Mouse (Mus musculus) lung, postnatal 25 days (tissue): ENCODE results near the gene Cmip.
"Not testable (repeated sequence)": the region's sequence is repeated elsewhere in the genome, so short reads cannot be mapped to it uniquely, and the experiment has no call there.

Experiments
- DNase-seq: peaks from one replicate; pipeline ENCODE4 v3.0.0; 2022; ENCODE audit warnings: low spot score

The Cmip gene

DNA sequence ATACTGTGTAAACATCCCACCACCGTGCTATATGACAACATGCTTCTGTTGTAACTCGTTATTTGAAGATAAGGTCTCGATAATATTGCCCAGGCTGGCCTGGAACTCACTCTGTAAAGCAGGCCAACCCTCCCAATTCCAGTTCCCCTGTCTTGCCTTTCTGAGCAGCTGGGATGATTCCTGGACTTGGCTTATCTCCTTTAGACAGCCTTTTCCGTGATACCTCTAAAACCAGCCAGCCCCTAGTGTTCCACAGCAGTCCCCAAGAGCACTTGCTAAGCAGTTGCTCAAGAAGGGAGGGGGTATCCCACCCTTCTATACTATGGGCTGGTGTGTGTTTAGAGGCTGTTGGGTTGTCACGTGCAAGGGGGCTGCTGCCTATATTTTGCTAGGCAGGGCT lies 165.0 kb downstream of the Cmip start:
- no peak for DNase-seq

DNA sequence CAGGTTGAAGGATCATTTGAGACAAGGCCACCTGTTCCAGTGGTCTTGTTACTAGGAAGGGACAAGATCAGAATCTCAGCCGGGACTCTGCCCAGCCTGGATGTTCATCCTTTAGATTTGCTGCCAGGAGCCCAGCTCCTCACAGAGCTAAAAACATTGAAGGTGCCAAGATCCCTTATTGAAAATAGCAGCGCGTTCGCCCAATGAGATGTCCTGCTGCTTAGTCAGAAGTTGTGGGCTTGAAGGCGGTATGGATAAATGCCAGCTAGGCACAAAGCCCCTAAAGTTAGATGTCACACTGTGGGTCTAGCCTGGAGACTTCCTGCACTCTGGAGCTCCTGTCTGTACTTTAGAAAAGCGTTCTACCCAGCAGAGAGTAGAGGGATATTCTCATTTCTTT lies 165.5 kb downstream of the Cmip start:
- no peak for DNase-seq

DNA sequence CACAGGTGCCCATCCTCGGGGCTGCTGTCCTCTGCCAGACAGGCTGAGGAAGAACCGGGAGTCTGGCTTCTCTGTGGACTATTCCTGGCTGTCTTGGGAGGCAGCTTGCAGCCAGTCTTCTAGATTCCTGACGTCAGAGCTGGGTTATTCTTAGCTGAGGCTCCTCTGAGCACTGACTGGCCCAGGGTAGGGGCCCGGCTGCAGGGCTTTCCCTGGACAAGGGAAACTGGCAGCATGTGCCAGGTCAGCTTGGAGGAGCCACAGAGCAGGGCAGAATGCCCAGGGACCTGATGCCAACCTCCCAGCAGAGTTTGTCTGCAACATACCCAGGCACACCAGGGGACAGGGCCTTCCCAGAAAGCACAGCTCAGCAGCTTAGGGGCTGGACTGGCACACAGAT lies 166.2 kb downstream of the Cmip start:
- no peak for DNase-seq

DNA sequence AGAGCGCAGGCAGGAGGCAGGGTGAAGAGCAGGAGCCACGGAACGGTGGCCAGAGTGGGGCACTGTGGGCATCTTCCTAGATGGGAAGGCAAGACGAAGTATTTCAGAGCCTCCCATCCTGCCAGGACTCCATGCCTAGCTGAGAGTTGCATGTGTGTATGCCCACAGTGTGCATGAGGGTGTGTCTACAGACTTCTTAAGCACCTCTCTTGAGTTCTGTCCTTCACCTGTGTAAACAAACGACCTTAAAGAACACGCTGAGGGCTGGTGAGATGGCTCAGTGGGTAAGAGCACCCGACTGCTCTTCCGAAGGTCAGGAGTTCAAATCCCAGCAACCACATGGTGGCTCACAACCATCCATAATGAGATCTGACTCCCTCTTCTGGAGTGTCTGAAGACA lies 171.0 kb downstream of the Cmip start:
- not testable (repeated sequence) for DNase-seq

DNA sequence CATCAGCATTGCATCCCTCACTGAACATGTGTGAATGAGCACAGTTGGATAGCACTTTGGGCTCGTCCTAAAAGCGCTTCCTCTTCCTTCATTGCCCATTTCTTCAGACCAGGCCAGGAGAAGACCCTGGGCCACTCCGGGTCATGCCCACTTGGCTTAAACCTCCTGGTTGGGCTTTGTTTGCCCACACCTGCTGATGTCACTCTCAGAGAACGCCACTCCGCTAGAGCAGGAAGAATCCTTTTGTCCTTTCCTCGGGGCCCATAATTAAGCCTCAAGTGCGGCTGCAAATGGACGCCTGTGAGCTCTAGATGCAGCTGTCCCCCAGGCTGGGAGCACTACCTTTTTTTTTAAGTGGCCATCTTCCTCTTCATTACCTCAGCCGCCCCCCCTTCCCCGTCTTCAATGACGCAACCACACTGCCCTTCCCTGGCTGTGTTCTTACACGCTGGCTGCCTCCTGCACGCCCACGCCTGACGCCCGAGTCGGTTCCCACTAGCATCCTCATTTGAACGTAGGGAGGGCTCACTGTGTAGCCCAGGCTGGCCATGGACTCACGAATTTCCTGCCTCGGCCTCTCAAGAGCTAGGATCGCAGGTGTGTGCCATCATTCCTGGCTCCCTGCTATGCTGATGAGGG lies 171.8 kb downstream of the Cmip start:
- DNase-seq = no peak

DNA sequence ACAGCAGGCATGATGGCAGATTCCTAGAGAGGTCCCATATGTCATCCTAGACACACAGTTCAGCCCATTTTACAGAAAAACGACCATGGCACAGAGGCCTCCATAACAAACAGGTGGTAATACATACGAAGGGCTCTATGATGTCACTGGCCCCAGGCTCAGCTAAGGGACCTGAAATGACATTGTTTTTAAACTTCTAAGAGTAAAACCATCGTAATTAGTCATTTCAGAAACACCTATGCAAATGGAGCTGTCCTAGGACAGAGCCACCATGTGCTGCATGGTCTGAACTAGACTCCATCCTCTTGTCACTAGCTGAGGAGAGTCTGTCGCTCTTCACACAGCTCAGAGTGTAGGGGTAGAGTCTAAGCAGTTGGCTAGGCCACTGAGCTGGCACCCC lies 173.8 kb downstream of the Cmip start:
- DNase-seq = no peak

DNA sequence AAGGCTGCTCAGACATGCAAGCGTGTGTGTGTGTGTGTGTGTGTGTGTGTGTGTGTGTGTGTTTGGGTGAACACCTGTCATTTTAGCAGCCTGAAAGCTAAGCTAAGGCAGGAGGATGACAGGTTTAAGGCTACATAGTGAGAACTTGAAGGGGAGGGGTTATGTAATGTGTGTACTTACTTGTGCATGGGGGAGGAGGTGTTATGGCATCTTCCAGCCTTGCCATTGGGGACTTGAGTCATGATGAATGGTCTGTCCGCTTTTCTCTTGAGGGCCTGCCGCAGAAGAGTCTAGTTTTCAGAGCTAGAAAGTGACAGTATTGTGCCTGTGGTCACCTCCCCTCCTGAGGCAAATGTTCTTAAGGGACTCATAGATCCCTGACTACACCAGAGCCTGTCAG lies 174.7 kb downstream of the Cmip start:
- DNase-seq = no peak

DNA sequence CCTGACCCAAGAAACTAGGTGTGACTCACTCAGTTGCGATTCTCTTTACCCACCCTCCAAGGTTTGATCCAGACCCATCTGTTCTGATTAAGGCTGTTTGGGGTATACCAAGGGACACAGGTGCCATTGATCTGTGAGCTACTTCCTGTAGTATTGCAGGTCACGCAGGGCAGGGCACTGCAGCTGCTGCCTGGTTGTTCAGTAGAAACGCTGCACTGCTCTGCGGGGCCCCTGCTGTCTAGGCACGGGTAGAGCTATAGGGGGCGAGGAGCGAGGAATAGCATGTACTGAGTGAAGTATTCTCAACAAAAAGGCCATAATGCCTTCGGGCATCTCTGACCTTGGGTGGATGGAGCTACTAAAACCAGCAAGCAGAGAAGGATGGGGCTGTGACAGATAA lies 175.2 kb downstream of the Cmip start:
- DNase-seq = no peak

DNA sequence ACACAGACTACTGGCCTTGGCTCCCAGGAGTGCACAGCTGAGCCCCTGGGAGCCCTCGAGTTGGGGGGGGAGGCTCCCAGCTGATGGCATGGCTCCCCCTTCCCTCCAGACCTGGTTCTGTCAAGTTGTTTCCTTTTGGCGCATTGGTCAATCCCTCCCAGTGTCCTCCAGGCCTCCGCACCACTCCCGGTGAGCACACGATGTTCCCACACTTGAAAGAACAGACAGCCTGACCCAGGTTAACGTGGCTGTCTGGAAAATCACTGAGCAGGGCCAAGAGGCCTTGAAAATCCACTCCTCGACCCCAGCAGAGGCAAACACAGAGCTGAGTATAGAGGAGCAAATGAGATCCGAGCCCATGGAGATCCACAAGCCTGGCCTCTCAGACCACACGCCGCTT lies 177.1 kb downstream of the Cmip start:
- no peak for DNase-seq

DNA sequence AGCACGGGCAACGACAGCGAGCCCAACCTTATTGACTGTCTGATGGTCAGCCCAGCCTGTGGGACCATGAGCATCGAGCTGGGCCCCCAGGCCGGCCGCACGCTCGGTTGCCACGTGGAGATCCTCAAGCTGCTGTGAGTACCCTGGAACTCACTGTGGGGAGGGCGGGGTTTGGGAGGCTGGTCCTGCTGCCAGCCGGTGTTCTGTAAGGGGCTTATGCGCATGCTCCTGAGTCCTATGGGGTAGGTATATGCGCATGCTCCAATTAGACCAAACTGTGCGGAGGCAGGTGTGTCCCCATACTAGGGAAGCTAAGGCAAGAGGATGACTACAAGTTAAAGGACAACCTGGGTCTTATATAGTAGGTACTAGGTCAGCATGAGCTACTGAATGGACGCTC lies 179.9 kb downstream of the Cmip start:
- DNase-seq = no peak

DNA sequence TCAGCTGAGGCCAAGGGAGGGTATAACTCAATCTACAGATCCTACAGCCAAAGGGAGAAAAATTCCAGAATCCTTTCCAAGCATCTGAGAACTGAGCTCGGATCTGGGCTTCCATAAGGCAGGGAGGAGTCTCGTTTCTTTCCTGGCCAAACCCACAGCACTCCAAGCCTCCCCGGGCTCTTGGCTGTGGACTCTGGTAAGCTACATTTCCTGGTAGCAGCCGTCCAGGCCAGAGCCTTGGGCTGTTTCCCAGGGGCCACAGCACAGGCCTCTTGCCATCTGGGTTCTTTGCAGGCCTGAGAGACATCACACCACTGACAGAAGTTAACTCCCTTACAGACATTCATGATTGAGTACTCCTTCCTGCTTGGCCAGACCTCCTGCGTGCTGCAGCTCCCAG lies 180.8 kb downstream of the Cmip start:
- no peak for DNase-seq

DNA sequence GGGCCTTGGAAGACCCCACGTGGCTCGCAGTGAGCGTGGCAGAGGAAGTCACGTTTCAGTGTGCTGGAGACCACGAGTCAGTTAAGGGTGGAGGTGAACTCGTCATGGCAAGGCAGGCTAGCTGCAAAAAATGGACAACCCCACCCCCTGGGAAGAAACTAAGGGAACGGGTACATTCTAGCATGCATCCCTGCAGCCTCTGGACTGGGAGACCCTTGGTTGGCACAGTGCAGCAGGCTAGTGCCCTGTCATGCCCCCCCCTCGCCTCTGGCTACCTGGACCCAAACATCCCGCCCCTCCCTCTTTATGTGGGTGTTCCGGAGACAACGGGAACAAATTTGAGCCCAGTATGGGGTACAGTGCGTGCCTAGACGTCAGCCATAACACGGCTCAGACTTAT lies 183.5 kb downstream of the Cmip start:
- no peak for DNase-seq

DNA sequence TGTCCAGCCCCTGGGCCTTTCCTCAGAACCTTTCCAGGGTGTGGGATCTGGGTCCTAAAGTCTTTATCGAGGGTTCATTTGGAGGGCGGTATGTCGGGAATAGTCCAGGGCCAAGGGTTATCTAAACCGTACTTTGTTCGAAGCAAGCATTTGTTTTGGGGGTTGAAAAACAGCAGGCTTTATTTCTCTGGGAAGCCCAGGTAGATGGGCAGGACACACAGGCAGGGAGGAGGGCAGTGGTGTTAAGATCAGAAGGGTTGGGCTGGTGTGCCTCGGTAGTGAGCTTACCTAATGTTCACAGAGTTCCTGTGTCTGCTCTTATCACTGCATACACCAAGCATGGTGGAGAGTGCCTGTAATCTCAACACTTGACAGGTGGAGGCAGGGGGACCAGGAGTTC lies 183.9 kb downstream of the Cmip start:
- DNase-seq = no peak

DNA sequence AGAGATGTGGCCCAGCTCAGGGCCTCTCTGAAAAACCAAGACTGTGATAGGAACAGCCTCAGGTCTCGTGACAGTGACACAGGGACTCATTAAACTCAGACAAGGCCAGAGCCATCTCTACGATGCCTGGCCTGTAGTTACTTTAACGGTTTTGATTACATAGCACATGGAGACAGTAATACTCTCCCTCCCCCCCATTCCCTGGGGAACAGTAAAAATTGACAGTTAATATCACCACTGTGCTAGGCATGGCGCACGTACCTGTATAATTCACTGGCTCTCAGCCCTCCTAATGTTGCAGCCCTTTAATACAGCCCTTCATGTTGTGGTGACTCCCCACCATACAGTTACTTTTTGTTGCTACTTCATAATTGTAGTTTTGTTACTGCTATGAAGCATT lies 188.6 kb downstream of the Cmip start:
- no peak for DNase-seq

DNA sequence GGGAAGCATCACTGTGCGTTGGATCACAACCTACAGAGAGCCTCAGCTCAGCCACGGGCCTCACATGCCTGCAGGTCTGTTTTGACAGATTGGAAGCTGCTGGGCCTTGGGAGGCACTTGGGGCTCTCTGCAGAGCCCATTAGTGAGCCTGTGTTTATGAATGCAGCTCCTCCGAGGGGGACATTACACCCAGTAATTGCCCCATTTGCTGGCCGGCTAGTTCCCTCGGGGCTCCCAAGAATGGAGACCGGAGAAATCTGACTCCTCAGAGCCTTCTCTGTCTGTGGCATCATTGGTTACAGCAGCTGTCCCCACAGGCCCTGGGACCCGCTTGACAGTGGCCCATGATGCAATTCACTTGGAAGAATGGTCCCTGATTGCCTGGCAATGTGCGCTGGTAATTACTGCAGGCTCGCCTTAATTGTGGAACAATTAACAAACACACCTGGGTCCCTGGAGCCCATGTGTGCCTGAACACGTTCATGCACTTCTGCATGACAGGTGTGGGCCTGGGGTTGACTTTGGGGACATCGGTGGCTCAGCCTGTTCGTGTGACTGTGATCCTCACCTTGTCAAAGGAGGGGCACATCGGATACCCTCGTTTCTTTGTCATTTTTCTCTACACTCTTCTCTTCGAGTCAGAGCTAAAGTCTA lies 189.6 kb downstream of the Cmip start:
- no peak for DNase-seq

DNA sequence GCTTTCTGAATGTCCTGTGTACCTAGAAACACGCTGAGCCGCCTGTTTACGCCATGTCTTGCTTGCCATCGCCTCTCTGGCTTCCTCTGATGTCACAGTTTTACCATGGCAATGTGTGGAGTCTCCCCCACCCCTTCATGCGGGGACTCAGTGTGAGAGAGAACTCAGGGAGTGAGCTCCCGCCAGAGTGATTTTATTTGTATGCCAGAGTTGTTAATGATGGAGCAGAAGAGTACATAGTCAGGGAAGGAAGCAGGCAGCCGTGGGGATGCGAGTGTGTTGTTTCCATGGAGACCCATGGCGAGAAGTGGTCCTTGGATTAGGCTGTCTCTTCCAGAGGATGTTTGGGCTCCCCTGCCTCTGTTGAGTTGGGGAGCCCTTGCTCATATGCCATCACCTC lies 194.2 kb downstream of the Cmip start:
- DNase-seq = no peak

DNA sequence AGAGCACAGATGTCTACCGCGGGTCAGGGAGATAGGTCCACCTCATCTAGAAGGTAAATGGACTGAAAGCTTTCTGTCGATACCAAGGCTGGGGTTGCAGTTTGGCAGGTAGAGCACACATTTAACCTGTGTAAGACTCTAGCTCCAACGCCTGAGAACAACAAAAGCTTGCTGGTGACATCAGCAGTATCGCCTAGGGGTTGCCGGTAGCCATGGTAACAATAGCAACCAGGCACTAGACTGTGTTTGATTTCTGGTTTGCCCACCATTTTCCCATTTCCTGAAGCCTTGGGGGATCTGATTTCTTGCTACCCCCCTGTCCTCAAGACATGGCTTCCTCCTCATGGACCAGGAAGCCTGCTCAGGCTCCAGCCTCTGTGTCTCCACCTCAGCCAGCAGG lies 197.1 kb downstream of the Cmip start:
- no peak for DNase-seq

DNA sequence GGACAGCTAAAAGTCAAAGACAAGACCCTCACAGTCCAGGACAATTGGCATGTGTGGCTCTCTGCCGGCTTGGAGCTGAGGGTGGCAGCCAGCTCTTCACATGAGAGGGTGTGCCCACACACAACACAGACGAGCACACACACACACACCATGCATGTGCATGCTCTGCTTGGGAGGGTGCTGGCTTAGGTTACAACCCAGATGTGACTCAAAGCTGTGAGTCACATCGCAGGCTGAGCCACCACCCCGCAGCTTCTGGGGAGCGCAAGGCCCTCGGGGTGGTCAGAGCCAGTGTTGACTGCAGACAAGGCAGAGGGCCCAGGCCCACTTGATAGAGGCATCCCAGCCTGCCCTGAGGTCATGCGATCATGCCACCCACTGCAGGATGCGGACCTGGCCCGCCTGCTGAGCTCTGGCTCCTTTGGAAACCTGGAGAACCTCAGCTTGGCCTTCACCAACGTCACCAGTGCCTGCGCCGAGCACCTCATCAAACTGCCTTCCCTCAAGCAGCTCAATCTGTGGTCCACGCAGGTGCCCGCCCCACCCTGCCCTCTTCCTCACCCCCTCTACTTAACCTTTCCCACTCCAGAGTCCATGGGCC lies 197.8 kb downstream of the Cmip start:
- DNase-seq = no peak

DNA sequence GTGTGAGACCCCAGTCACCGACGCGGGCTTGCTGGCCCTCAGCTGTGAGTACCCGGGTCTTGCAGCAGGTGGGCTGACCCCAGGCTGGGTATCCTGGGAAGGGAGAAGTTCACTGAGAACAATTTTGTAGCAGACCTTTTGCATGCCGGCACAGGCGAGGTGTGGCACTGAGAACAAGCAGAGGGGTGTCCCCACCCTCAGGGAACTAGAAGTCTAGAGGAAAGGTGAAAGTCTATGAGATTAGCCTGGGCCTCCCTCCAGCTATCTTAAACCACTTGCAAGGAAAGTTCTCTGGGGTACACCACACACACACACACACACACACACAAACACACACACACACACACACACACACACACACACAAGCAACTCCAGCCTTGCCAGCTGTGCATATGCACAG lies 198.8 kb downstream of the Cmip start:
- DNase-seq = no peak

DNA sequence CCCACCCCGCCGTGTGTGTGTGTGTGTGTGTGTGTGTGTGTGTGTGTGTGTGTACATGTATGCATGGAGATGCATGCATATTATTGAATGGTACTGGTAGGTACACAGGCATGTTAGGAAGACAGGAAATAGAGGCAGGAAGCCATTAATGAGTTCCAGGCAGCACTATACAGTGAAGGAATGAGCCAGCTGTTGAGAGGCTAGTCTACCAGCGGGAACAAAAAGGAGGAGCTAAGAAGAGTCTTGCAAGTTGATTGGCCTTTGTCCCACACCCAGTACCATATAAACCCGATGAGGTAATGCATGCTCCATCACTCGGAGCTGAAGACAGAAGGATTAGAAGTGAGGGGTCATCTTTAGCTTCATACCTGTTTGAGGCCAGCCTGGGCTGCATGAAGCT lies 201.6 kb downstream of the Cmip start:
- DNase-seq = no peak

DNA sequence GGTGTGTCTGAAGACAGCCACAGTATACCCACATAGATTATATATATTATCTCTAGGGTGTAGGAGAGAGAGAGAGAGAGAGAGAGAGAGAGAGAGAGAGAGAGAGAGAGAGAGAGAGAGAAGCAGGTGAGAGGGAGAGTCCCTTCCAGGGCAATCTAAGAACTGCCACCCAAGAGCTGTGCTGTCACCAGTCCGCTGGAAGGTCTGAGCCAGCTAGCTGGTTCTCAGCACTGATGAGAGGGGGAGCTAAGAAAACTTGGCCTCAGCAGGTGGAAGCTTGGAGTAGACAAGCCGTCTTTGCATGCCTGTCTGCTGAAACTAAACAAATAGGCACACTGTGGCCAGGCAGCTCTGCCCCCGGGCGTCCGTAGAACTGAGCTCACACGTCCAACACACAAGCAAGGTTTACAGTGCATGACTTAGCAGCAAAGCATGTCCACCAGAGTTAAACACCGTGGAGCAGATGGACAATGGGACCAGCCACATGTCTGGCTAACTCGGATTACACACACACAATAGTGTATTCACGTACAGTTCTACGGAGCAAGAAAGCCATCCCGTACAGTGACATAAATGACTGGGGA lies 205.9 kb downstream of the Cmip start:
- no peak for DNase-seq

DNA sequence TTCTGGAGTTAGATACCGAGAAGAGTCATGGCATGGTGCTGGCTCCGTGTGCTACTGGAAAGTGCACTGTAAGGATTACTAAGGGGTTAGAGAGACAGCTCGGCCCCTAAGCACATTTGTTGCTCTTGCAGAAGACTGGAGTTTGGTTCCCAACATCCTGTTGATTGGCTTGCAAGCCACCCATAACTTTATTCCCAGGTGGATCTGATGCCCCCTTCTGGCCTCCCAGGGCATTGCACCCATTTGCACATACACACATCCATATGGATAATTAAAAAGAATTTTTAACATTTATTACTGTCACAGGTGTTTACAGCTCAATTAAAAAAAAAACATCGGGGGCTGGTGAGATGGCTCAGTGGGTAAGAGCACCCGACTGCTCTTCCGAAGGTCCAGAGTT lies 207.7 kb downstream of the Cmip start:
- DNase-seq = no peak

DNA sequence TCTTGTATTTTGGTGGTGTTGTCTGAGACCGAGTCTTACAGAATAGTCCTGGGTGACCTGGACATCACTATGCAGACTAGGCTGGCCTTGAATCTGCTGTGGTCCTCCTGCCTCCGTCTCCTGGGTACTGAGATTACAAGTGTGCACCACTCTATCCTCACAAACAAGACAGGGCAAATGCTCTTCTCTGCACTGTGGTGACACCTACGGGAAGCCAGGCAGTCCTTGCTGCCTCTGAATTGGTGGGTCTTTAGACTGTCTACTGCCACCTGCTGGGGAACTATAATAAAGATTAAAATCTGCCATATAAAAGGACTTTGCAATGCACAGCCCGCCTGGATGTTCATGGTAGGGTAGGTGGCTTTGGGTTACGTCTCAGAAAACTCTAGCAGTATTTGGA lies 208.4 kb downstream of the Cmip start:
- peak; percentile 81 for DNase-seq

DNA sequence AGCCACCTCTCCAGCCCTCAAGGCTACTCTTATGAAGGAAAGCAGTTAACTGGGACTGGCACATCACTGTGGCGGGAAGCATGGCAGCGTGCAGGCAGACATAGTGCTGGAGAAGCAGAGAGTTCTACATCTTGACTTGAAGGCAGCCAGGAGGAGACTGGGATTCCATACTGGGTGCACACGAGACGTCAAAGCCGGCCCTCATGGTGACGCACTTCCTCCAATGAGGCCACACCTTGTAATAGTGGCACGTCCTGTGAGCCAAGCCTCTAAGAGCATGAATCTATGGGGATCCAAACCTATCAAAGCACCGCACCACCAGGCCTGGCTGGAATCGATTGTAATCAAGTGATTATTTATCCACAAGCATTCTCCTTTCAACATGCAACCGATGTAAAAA lies 210.6 kb downstream of the Cmip start:
- no peak for DNase-seq
